Mouse (Mus musculus): Measurements from ENCODE around the gene Ankrd26. TPM values are rescaled to one million over a fixed set of nuclear protein-coding genes. Genes with fewer than 3 reads are reported as not detected.
"Not testable (repeated sequence)": the region's sequence is repeated elsewhere in the genome, so short reads cannot be mapped to it uniquely, and the experiment has no call there.

Gene Ankrd26
- polyA plus RNA-seq, 1 experiment from 2014 or later = 19.4 TPM

DNA sequence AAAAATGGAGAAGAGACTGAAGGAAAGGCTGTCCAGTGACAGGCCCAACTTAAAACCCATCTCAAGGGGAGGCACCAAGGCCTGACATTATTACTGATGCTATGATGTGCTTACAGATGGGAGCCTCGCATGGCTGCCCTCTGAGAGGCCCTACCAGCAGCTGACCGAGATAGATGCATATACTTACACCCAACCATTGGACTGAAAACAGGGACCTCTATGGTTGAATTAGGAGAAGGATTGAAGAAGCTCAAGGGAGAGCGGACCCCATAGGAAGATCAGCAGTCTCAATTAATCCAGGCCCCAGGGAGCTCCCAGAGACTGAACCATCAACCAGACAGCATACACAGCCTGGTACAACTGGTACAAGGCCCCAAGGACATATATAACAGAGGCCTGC lies 5.8 kb upstream of the Ankrd26 start:
- ATAC-seq (ENCODE audit: low FRiP score) = no peak
- Histone ChIP-seq H3K9ac (replicated peaks) (no peak overlapping the region), H3K4me1 (peaks cover 15% of the 10 kb centered on the region), H3K36me3 (no peaks in the 10 kb centered on the region), H3K9me3 (replicated peaks) (no peaks in the 10 kb centered on the region), H3K27ac (replicated peaks) (no peak overlapping the region), H3K27me3 (replicated peaks) (no peaks in the 10 kb centered on the region), H3K4me2 (no peak overlapping the region), H3K4me3 (replicated peaks) (no peak overlapping the region)
- WGBS = 95% methylated on average over 3 of the region's 3 CpGs

DNA sequence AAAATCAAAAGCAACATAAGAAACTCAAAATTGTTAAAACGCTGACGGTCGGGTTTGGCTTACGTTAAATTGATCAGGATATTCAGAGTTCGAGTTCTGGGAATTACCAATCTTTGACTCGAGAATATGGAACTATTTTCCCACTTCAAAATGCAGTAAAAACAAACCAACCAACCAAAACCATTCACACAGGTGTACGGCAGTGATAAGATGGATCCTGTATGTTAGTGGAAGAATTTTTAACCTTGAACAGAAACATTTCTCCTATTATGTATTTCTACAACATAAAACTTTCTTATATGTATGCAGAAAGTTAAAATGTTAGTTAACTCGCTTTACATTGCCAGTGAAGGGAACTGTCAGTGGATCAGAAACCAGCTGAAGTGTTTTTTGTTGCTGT lies 801 bp downstream of the Ankrd26 start:
- 85% methylated on average over 8 of the region's 8 CpGs for whole genome bisulfite sequencing
- Histone ChIP-seq H3K27me3 (replicated peaks) (no peaks in the 10 kb centered on the region), H3K9ac (replicated peaks) (peak overlapping the region; percentile 77), H3K4me3 (replicated peaks) (peak overlapping the region; percentile 70), H3K9me3 (replicated peaks) (no peaks in the 10 kb centered on the region), H3K4me1 (peaks cover 38% of the 10 kb centered on the region), H3K36me3 (peaks cover 22% of the 10 kb centered on the region), H3K4me2 (peak overlapping the region; percentile 89), H3K27ac (replicated peaks) (peak overlapping the region; percentile 88)
- no peak for ATAC-seq (ENCODE audit: low FRiP score)

- H3K27ac ChIP-seq (replicated peaks) = no peak overlapping the region
- no peak overlapping the region for H3K9ac ChIP-seq (replicated peaks)
- WGBS = 95% methylated on average over 4 of the region's 4 CpGs
- H3K27me3 ChIP-seq (replicated peaks) = no peaks in the 10 kb centered on the region
- H3K4me2 ChIP-seq = no peak overlapping the region
- no peaks in the 10 kb centered on the region for H3K4me1 ChIP-seq
- ATAC-seq (ENCODE audit: low FRiP score) = no peak
- H3K36me3 ChIP-seq = peaks cover 66% of the 10 kb centered on the region
- no peak overlapping the region for H3K4me3 ChIP-seq (replicated peaks)
- no peaks in the 10 kb centered on the region for H3K9me3 ChIP-seq (replicated peaks)
Observed at GRCm38 (mm10) chr6:118538627-118539026, 23.4 kb downstream of the Ankrd26 start.

DNA sequence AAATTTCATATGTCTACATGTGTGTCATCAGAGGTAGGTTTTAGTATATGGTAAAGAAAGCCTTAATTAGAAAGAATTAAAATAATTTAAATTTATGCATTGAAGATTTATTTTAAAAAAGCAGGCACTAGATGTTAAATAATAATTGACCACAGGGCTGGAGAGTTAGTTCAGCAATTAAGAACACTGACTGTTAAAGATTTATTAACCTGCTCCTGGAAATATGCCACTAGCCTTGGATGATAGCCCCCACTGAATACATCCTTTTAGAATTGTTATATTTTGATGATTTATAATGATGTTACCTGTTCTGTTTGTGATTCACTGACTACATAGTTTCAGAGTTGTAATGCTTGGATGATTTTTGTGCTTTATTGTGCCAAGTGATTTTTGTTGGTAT lies 24.8 kb downstream of the Ankrd26 start:
- H3K4me3 ChIP-seq (replicated peaks); H3K9ac ChIP-seq (replicated peaks); H3K4me2 ChIP-seq; ATAC-seq (ENCODE audit: low FRiP score); H3K27ac ChIP-seq (replicated peaks); H3K4me1 ChIP-seq; H3K27me3 ChIP-seq (replicated peaks); H3K9me3 ChIP-seq (replicated peaks): not testable (repeated sequence)
- peaks cover 61% of the 10 kb centered on the region for H3K36me3 ChIP-seq

GRCm38 (mm10) chr6:118535321-118535720 lies 26.7 kb downstream of the Ankrd26 start:
- Histone ChIP-seq H3K27ac (replicated peaks) (no peak overlapping the region), H3K9me3 (replicated peaks) (no peaks in the 10 kb centered on the region), H3K4me1 (no peaks in the 10 kb centered on the region), H3K27me3 (replicated peaks) (no peaks in the 10 kb centered on the region), H3K4me3 (replicated peaks) (no peak overlapping the region), H3K4me2 (no peak overlapping the region), H3K9ac (replicated peaks) (no peak overlapping the region), H3K36me3 (peaks cover 70% of the 10 kb centered on the region)
- 91% methylated on average over 10 of the region's 10 CpGs for WGBS
- ATAC-seq (ENCODE audit: low FRiP score) = no peak

DNA sequence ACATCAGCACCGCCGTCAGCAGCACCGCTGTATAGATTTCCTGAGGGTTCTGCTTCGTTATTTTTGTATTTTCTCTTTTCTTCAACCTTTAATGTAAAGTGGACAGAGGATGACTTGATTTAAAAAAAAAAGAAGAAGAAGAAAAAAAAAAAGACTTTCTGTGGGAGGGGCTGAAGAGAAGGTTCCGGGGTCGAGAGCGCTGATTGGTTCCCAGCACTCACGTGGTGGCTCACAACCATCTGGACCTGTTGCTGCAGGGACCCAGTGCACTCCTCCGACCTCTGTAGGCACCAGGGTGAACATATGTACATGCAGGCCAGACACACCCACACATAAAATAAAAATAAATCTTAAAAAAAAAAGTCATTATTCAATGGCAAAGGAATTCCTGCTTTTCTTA lies 28.6 kb downstream of the Ankrd26 start:
- Histone ChIP-seq H3K27me3 (replicated peaks) (no peaks in the 10 kb centered on the region), H3K9me3 (replicated peaks) (no peaks in the 10 kb centered on the region), H3K9ac (replicated peaks) (no peak overlapping the region), H3K27ac (replicated peaks) (no peak overlapping the region), H3K4me1 (no peaks in the 10 kb centered on the region), H3K4me2 (no peak overlapping the region), H3K4me3 (replicated peaks) (no peak overlapping the region), H3K36me3 (peaks cover 65% of the 10 kb centered on the region)
- WGBS = 84% methylated on average over 9 of the region's 9 CpGs
- ATAC-seq (ENCODE audit: low FRiP score) = no peak

- H3K4me3 ChIP-seq (replicated peaks) = no peak overlapping the region
- H3K9ac ChIP-seq (replicated peaks) = no peak overlapping the region
- H3K27me3 ChIP-seq (replicated peaks) = no peaks in the 10 kb centered on the region
- 92% methylated on average over 7 of the region's 7 CpGs for WGBS
- no peak for ATAC-seq (ENCODE audit: low FRiP score)
- peaks cover 84% of the 10 kb centered on the region for H3K36me3 ChIP-seq
- H3K9me3 ChIP-seq (replicated peaks) = no peaks in the 10 kb centered on the region
- no peak overlapping the region for H3K4me2 ChIP-seq
- no peak overlapping the region for H3K27ac ChIP-seq (replicated peaks)
- no peaks in the 10 kb centered on the region for H3K4me1 ChIP-seq
Observed at GRCm38 (mm10) chr6:118520668-118521067, 41.4 kb downstream of the Ankrd26 start.

DNA sequence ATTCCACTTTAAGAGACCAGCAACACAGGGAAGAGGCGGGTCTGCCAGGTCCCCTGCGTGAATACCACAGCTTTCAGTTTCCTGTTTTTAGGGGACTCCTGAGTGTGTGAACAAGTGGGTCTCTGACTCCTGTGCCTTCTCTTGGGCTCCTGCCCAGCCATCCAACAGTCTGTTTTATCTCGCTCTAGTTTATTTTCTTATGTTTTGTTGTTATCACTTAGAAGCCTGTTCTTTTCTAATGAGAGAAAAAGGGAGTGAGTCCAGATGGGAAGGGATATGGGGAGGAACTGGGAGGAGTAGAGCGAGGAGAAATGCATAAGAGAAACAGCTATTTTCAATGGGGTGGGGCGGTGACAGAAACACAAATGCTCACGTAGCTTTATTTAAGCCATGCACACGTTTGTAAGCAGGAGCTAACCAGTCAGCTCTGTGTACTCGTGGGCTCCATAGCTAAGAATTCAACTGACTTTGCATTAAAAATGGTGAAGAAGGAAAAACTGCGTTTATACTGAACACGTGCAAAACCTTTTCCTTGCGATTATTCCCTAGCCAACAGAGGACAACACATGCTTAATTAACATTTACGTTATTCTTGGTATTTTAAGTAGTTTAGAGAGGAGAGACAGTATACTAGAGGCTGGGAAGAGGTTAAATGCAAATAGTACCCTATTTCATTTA lies 48.6 kb downstream of the Ankrd26 start:
- ATAC-seq (ENCODE audit: low FRiP score) = no peak
- WGBS = 93% methylated on average over 12 of the region's 12 CpGs
- Histone ChIP-seq H3K9ac (replicated peaks) (no peak overlapping the region), H3K27ac (replicated peaks) (no peak overlapping the region), H3K9me3 (replicated peaks) (no peaks in the 10 kb centered on the region), H3K36me3 (peaks cover 62% of the 10 kb centered on the region), H3K4me1 (no peaks in the 10 kb centered on the region), H3K27me3 (replicated peaks) (no peaks in the 10 kb centered on the region), H3K4me3 (replicated peaks) (no peak overlapping the region), H3K4me2 (no peak overlapping the region)

- Histone ChIP-seq H3K9ac (replicated peaks) (no peak overlapping the region), H3K27ac (replicated peaks) (no peak overlapping the region), H3K4me1 (no peaks in the 10 kb centered on the region), H3K36me3 (peaks cover 24% of the 10 kb centered on the region), H3K27me3 (replicated peaks) (no peaks in the 10 kb centered on the region), H3K4me3 (replicated peaks) (no peak overlapping the region), H3K9me3 (replicated peaks) (no peaks in the 10 kb centered on the region), H3K4me2 (no peak overlapping the region)
- ATAC-seq (ENCODE audit: low FRiP score) = no peak
- 90% methylated on average over 7 of the region's 7 CpGs for WGBS
Observed at GRCm38 (mm10) chr6:118499010-118499409, 63.0 kb downstream of the Ankrd26 start.

- WGBS = 91% methylated on average over 1 of the region's 1 CpGs
- Histone ChIP-seq H3K9ac (replicated peaks) (no peak overlapping the region), H3K27me3 (replicated peaks) (peaks cover 4% of the 10 kb centered on the region; the same call in 1 of the 2 replicates), H3K4me3 (replicated peaks) (no peak overlapping the region), H3K4me2 (no peak overlapping the region), H3K36me3 (no peaks in the 10 kb centered on the region), H3K4me1 (peaks cover 11% of the 10 kb centered on the region), H3K9me3 (replicated peaks) (no peaks in the 10 kb centered on the region), H3K27ac (replicated peaks) (no peak overlapping the region)
- ATAC-seq (ENCODE audit: low FRiP score) = no peak
Observed at GRCm38 (mm10) chr6:118482125-118482524, 79.9 kb downstream of the Ankrd26 start.

- Histone ChIP-seq H3K27ac (replicated peaks) (peak within 1 kb of the TSS; percentile 90), H3K36me3 (peaks cover 8% of the 10 kb centered on the region), H3K4me3 (replicated peaks) (peak within 1 kb of the TSS; percentile 66), H3K4me1 (peaks cover 21% of the 10 kb centered on the region), H3K9me3 (replicated peaks) (no peaks in the 10 kb centered on the region), H3K9ac (replicated peaks) (peak within 1 kb of the TSS; percentile 80), H3K27me3 (replicated peaks) (peaks cover 4% of the 10 kb centered on the region; the same call in 1 of the 2 replicates), H3K4me2 (peak within 1 kb of the TSS; percentile 64)
- 0% methylated on average over 51 of the region's 57 CpGs for WGBS
- peak; percentile 94 for ATAC-seq (ENCODE audit: low FRiP score)
Observed at GRCm38 (mm10) chr6:118478957-118479708, 82.9 kb downstream of the Ankrd26 start, which contains the start of gene Zfp9. Zfp9 (minus strand) TSS chr6:118479320.

All from neural tube, embryonic 15.5 days (tissue).